Mouse (Mus musculus) ES-Bruce4 (cell line): ENCODE data around the gene Eapp. TPM values are rescaled to one million over a fixed set of nuclear protein-coding genes. Genes with fewer than 3 reads are reported as not detected.

ENCODE experiments used
- H3K27ac ChIP-seq: 2 replicates; pipeline ENCODE4 v1.5.1; 2012; ENCODE audit warnings: low read length, inconsistent platforms; ENCODE audit not compliant: insufficient read depth
- H3K27me3 ChIP-seq: 2 replicates; pipeline ENCODE4 v1.6.1; 2012; ENCODE audit warnings: mild to moderate bottlenecking, low read length, inconsistent platforms; ENCODE audit not compliant: control insufficient read depth, poor library complexity, insufficient read depth, severe bottlenecking
- H3K36me3 ChIP-seq: 2 replicates; pipeline ENCODE4 v1.6.1; 2012; ENCODE audit warnings: inconsistent platforms, mild to moderate bottlenecking, low read length, moderate library complexity; ENCODE audit not compliant: control insufficient read depth, poor library complexity, insufficient read depth, severe bottlenecking
- H3K4me1 ChIP-seq: one replicate; pipeline ENCODE4 v1.8.1; 2011; ENCODE audit warnings: low read length; ENCODE audit not compliant: control insufficient read depth, insufficient read depth
- H3K4me3 ChIP-seq: 2 replicates; pipeline ENCODE4 v1.5.1; 2011; ENCODE audit warnings: low read depth, mild to moderate bottlenecking, low read length
- H3K9ac ChIP-seq: 2 replicates; pipeline ENCODE4 v1.6.1; 2012; ENCODE audit warnings: low read depth, mild to moderate bottlenecking, inconsistent platforms; ENCODE audit not compliant: poor library complexity, severe bottlenecking
- H3K9me3 ChIP-seq: replicated peaks from 2 replicates; pipeline ENCODE4 v1.6.1; 2012; ENCODE audit warnings: mild to moderate bottlenecking, low read length, inconsistent platforms; ENCODE audit not compliant: control insufficient read depth, poor library complexity, insufficient read depth, severe bottlenecking
- CTCF ChIP-seq: IDR thresholded peaks from one replicate; pipeline ENCODE4 v1.8.1; 2011; ENCODE audit warnings: low read depth, low read length
- EP300 ChIP-seq: IDR thresholded peaks from 2 replicates; pipeline ENCODE4 v1.6.1; 2011; ENCODE audit warnings: low read depth, low read length; ENCODE audit not compliant: insufficient read depth
- POLR2A ChIP-seq: IDR thresholded peaks from one replicate; pipeline ENCODE4 v1.8.1; 2011; ENCODE audit warnings: low read length; ENCODE audit not compliant: insufficient read depth
- polyA plus RNA-seq: library from polyadenylated mRNA; stranded (reverse); fragments of >200 nt; gene quantifications from 2 replicates; pipeline ENCODE4 v1.2.4, GENCODE M21; 2011; ENCODE audit warnings: low read depth; ENCODE audit not compliant: missing spikeins, insufficient read depth, insufficient read length

Gene Eapp
- polyA plus RNA-seq, 1 experiment, result 46.6 TPM

DNA sequence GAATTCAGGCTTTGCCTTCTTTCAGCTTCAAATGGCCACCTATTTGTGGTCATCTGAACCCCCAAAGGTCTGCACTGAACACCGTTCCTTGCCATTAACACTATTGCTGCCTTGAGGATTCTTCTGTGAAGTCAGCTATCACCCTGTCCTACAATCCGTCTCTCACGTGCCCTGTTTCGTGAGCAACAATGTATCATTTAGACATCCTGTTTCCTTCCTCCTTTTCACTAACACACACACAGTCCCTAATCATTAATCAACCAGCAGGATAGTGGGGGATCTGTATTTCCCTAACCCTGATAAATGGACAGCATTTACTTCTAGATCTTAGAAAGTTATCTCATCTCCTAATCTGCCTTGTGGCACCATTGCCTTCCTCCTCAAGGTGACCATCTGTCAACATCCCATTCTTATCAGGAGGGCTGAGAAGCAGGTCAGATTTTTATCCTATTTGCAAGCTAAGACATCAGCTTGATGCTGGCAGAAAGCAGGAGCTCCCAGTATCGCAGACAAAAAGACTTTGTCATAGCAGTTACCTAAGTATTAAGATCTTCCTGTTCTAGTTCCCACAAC is 52.3 kb downstream of the Eapp start:
- no peak for TF ChIP-seq EP300
- H3K4me1 ChIP-seq, result no peaks in the 10 kb centered on the region
- no peak overlapping the region for H3K9ac ChIP-seq
- no peaks in the 10 kb centered on the region for H3K27me3 ChIP-seq
- H3K27ac ChIP-seq, result no peak overlapping the region
- H3K36me3 ChIP-seq, result no peaks in the 10 kb centered on the region
- no peaks in the 10 kb centered on the region for H3K9me3 ChIP-seq
- H3K4me3 ChIP-seq, result no peak overlapping the region

DNA sequence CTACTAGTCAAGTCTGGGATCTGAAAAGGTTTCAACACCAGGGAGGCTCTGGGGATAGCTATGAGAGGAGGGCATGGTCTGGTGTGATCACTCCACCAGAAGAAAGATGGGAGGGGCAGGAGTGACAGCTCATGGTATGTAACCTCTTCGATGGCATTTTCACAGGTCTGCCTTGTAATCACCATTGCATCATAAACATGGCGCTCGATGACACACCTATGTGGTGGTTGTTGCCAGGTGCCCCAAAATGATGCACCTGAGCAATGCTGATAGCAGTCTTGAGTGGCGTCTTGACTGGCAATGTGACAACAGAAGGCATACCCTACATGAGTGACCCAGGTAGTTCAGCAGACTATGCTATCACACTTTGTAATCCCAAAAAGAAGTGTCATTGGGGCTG is 54.3 kb downstream of the Eapp start:
- Histone ChIP-seq H3K9ac (no peak overlapping the region), H3K36me3 (no peaks in the 10 kb centered on the region), H3K27ac (no peak overlapping the region), H3K27me3 (no peaks in the 10 kb centered on the region), H3K9me3 (no peaks in the 10 kb centered on the region), H3K4me1 (no peaks in the 10 kb centered on the region), H3K4me3 (no peak overlapping the region)
- TF ChIP-seq CTCF (no peak), EP300 (no peak), POLR2A (no peak)

DNA sequence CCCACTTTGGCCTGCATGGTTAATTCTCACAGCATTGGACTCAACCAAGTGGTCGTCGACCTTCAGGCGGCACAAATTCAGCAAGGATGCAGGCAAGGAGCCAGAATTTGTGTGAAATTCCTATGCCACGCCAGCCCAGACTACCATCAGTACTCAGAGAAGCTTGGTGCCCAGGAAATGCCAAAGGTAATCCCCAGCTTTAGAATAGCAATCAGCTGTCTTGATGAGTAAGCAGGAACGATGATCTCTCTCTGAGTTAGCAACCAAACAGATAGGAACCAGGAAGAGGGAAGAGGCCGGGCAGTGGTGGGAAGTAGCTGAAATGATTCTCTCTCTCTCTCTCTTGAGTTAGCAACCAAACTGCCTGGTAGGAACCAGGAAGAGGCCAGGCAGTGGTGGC is 55.4 kb downstream of the Eapp start:
- H3K27me3 ChIP-seq, result no peaks in the 10 kb centered on the region
- no peaks in the 10 kb centered on the region for H3K36me3 ChIP-seq
- H3K27ac ChIP-seq, result no peak overlapping the region
- H3K9me3 ChIP-seq, result no peaks in the 10 kb centered on the region
- TF ChIP-seq CTCF (no peak), POLR2A (no peak), EP300 (no peak)
- no peak overlapping the region for H3K9ac ChIP-seq
- H3K4me3 ChIP-seq, result no peak overlapping the region
- no peaks in the 10 kb centered on the region for H3K4me1 ChIP-seq

DNA sequence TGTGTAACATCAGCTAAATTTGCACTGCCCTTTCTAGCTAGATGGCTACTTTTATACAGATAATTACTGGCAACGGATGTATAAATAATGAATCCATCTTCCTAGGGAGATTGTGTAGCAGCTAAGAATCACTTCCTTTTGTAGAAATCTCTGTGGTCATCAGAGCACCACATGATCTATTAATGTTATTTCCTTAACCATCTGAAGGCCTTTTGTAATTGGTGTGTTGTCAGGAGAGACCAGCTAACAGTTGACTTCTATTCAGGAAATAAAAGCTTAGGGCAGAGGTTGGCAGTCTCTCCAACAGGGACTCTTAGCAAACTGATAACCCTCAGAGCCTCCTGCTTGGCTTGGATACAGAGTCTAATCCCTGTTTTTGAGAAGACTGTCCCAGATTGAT is 58.7 kb downstream of the Eapp start:
- TF ChIP-seq CTCF, result no peak
- TF ChIP-seq POLR2A, result no peak
- no peak for TF ChIP-seq EP300
- Histone ChIP-seq H3K27me3 (no peaks in the 10 kb centered on the region), H3K4me3 (no peak overlapping the region), H3K4me1 (no peaks in the 10 kb centered on the region), H3K9me3 (peaks cover 5% of the 10 kb centered on the region; the same call in 1 of the 2 replicates), H3K27ac (no peak overlapping the region), H3K9ac (no peak overlapping the region), H3K36me3 (no peaks in the 10 kb centered on the region)

DNA sequence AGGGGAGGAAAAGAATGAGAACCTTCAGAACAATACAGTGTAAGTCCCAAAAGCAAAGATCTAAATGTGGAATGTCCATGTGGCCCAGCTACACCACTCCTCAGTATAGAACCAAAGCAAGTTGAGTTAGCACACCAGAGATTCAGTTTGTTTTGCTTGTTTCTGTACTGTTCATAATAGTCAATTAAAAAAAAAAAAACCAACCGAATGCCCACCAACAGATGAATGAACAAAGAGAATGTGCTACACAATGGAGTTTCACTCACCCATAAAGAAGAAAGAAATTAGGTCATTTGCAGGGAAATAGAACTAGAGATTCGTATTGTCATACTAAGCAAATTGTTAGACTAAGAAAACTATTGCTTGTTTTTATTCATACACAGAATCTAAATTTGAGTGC is 63.6 kb downstream of the Eapp start:
- Histone ChIP-seq H3K9me3 (peaks cover 22% of the 10 kb centered on the region), H3K4me1 (no peaks in the 10 kb centered on the region), H3K4me3 (no peak overlapping the region), H3K9ac (no peak overlapping the region), H3K27me3 (no peaks in the 10 kb centered on the region), H3K27ac (no peak overlapping the region), H3K36me3 (no peaks in the 10 kb centered on the region)
- no peak for TF ChIP-seq EP300
- TF ChIP-seq CTCF, result no peak
- no peak for TF ChIP-seq POLR2A

DNA sequence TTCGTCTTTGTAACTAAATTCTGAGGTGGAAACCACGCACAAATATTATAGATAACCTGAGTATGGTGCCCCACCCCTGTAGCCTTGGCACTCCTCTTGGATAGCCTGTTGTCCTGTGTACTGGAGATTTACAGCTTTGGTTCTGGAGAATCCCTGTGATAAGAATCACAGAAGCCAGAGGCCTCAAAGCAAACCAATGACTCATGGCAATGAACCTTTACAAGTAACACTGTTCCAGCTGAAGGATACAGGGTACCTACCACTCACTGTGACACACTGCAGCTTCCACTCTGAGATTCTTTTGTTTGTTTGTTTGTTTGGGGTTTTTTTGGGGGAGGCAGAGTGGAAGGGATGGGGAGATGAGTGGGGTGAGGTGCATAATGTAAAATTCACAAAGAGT is 73.8 kb downstream of the Eapp start:
- TF ChIP-seq CTCF, result no peak
- no peak for TF ChIP-seq POLR2A
- no peak for TF ChIP-seq EP300
- Histone ChIP-seq H3K4me3 (no peak overlapping the region), H3K9me3 (peaks cover 16% of the 10 kb centered on the region), H3K36me3 (no peaks in the 10 kb centered on the region), H3K27ac (no peak overlapping the region), H3K9ac (no peak overlapping the region), H3K27me3 (no peaks in the 10 kb centered on the region), H3K4me1 (no peaks in the 10 kb centered on the region)

Other genes with a start within 250 kb of the Eapp start
- 21.4 and 28.6 TPM in 2 replicates for gene Sptssa, start 39.3 kb downstream of the Eapp start, polyA plus RNA-seq
- 103 and 117 TPM in 2 replicates for gene Snx6, start 99.8 kb upstream of the Eapp start, polyA plus RNA-seq
- 75.2 and 77.5 TPM in 2 replicates for gene Cfl2, start 167.0 kb upstream of the Eapp start, polyA plus RNA-seq